Mouse (Mus musculus) heart, postnatal 36 days (tissue): Measurements from ENCODE around the gene Cacna2d3. TPM values are rescaled to one million over a fixed set of nuclear protein-coding genes. Genes with fewer than 3 reads are reported as not detected.

Source experiments
- DNase-seq, 2 experiments: peaks; one replicate each; pipeline ENCODE4 v3.0.0; 2021 to 2022
- intact Hi-C: fragments of 180-260 bp; cut with DNase I; formaldehyde crosslinking; loops from one replicate; pipeline ENCODE4 v1.15.1; 2025
- total RNA-seq, 2 experiments: library from RNA; stranded (reverse); gene quantifications; 2 replicates each; pipeline ENCODE4 v1.2.3; 2021

Cacna2d3 gene
- total RNA-seq, 2 experiments from 2014 or later: 0.47 to 1.2 TPM

DNA sequence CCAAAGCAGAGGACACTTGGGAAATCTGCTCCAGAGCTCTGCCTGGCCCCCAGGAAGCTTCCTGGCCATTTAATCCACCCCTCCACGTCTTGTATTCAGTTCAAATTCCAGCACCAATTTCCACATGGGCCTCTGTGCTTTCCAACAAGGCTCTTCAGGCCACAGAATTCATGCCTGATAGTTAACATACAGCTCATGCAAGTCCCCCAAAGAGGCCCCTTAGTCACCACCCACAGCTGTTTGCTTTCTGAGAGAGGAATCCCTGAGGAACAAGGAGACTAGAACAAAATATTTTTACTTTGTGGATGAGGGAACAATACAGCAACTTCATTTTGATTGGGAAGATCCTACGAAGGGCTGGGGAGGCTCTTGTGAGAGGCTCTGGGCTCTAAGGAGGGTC, 444.0 kb downstream of the Cacna2d3 start:
- intact Hi-C loops: loop anchor here (10.0 kb wide), 1 partner anchor 143 kb away; no protein-coding TSS in a partner anchor
- no peak for DNase-seq

GRCm38 (mm10) chr14:29273890-29274289, 447.8 kb downstream of the Cacna2d3 start:
- intact Hi-C loops: loop anchor here (10.0 kb wide), 1 partner anchor 139 kb away; no protein-coding TSS in a partner anchor
- DNase-seq: no peak

DNA sequence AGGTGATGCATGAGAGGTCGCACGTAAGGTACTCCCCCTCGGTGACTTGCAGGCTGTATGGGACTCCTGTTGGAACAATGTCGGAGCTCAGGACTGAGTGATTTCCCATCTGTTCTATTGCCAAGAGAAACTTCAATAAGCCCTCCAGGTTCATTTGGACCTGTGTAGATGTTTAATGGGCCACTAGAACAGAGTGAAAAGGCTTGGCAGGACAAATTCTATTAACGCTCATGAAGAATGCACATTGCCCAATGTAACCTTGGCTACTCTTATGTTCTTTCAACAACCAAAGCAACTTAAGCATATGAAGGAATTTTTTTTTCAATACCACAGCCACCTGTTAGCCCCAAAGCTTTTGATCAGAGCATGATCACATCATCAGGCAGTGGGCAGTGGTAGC, 451.1 kb downstream of the Cacna2d3 start:
- intact Hi-C loops: loop anchor here (10.0 kb wide), 1 partner anchor 136 kb away; no protein-coding TSS in a partner anchor

DNA sequence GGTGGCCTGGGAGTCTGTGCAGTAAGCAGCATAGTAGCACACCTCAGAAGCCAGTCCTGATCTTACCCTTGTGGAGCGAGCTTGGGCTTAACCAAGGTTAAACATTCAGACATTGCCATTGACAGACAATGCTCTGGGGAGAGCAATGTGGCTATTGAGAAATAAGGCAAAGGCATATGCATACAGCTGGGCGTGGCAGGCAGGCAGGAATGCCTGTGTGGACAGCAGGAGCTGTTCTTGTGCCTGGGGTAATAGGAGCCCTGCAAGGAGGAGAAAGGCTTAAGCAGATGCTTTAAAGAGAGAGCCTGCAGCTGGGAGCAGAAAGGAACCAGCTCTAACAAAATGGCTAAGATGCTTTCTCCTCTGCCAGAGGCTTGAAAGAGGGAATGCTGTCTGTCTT, 451.8 kb downstream of the Cacna2d3 start:
- intact Hi-C loops: loop anchor here (10.0 kb wide), 1 partner anchor 135 kb away; no protein-coding TSS in a partner anchor
- DNase-seq: no peak

More for the DNA sequence above, 451.1 kb downstream of the Cacna2d3 start:
- no peak for DNase-seq

- DNase-seq: no peak
- intact Hi-C loops: no loop called here
Observed at GRCm38 (mm10) chr14:29268609-29269008, 453.1 kb downstream of the Cacna2d3 start.

DNA sequence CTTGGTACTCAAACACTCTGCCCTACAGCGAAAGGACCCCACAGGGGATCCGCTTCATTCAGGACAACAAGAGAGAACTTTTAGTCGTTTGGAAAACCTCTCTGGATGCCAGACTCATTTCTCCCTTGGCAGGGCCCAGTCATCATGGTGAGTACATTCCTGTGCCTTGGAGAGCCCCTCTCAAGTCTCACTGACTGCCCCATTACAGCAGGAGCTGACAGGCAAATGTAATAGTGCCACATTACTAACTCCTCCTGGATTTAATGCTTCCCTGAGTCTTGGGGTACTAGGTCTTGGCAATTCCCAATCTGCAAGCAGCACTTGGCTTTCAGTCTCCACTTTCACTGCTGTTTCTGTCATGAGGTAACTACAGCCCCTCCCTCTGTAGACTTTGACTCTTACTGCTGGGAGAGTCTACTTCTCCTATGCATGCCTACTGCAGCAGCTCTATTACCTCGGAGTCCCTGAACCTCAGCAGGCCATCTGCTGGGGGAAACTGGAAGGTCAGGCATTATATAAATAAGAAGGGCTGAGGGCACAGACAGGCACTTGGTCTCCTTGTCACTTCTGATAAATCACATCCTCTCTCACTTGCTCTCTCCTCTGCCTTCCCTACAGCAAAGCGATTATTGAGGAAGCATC, 454.3 kb downstream of the Cacna2d3 start:
- DNase-seq: no peak
- intact Hi-C loops: no loop called here

DNA sequence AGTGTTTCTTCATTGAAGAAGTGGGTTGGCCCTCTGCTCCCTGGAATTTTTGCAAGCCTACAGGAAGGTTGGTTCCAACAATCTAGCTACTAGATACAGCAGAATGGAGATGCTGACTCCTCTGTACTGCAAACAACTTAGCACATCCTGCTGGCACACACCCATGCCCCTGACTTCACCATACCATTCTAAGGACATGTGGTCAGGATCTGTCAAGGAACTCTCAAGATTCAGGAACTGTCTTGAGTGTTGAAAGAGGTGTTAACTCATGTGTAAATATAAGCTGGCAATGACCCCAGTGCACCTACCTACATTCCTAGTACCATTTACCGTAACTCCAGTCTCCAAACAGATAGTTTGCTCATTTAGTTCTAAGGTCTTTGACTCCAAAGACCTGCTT, 461.0 kb downstream of the Cacna2d3 start:
- no peak for DNase-seq
- intact Hi-C loops: no loop called here

DNA sequence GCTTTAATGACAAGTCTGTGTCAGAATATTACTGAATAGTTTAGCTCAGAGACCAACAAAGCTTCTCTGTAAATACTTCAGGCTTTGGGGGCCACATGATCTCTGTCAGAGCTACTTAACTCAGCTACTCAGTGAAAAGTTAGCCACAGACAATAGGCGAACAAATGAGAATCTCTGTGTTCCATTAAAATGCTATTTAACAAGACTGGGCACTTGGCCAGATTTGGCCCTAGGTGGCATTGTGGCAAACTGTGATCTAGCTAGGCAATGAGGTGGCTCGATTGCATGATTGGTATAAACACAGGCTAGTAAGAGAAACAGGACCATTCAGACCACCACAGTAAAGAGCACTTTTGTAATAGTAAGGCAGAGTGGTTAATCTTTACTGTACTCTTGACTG, 478.1 kb downstream of the Cacna2d3 start:
- intact Hi-C loops: no loop called here
- no peak for DNase-seq

GRCm38 (mm10) chr14:29238446-29238845, 483.2 kb downstream of the Cacna2d3 start:
- intact Hi-C loops: no loop called here
- DNase-seq: no peak

- no peak for DNase-seq
- intact Hi-C loops: no loop called here
Observed at GRCm38 (mm10) chr14:29228976-29229716, 492.5 kb downstream of the Cacna2d3 start.

DNA sequence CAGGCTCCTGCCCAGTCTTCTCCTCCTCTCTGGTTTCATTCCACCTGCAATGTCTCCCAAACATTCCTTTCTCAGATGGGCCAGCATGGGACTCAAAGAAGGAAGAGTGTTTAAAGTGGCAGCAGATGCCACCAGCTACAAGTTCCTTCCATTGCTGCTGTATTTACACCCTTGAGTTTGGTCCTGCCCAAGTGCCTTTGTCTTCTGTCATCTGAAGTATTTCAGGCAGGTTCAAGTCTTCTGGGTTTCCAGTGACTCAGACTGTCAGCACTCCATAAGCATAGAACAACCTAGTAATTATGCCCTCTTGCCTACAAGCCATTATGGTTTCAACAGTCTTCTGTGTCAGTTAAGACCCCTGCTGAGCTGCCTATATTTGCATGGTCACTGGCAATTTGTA, 493.2 kb downstream of the Cacna2d3 start:
- no peak for DNase-seq
- intact Hi-C loops: no loop called here

- no peak for DNase-seq
- intact Hi-C loops: no loop called here
Observed at GRCm38 (mm10) chr14:29227959-29228358, 493.7 kb downstream of the Cacna2d3 start.

- intact Hi-C loops: no loop called here
- no peak for DNase-seq
Observed at GRCm38 (mm10) chr14:29225754-29226365, 495.8 kb downstream of the Cacna2d3 start.

- no peak for DNase-seq
- intact Hi-C loops: no loop called here
Observed at GRCm38 (mm10) chr14:29223012-29223411, 498.7 kb downstream of the Cacna2d3 start.

DNA sequence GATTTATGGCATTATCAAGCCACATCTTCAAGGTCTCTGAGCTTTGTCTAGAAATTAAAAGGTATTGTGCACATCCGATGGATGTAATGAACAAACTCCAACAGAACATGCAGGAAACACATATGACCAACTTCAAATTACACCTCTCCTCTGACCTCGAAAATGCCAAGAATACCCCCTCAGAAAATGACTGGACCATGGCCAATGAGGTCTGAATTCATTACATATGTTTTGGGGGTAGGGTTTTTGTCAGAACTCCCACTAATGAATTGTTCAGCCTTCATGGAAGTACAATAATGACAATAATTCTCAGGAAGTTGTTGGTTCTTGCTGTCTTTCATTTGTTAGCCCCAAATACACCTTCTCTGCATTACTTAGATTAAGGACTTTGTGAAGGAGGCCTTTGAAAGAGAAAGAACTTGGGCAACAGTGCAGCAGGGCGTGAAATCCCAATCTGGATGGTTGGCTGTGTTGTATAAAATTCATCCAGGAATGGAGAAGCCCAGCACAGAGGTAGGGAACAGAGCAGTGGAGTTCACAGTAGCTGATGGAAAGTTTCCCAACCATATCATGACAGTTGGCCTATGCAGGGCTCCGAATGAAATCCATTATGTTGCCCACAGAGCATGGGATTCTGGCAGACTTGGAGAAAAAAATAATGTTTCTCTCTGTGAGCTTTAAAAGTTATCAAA, 499.3 kb downstream of the Cacna2d3 start:
- no peak for DNase-seq
- intact Hi-C loops: no loop called here

GRCm38 (mm10) chr14:29216106-29216505, 505.6 kb downstream of the Cacna2d3 start:
- no peak for DNase-seq

GRCm38 (mm10) chr14:29204967-29205268, 516.7 kb downstream of the Cacna2d3 start:
- no peak for DNase-seq
- intact Hi-C loops: no loop called here

More at GRCm38 (mm10) chr14:29216106-29216505, 505.6 kb downstream of the Cacna2d3 start:
- intact Hi-C loops: no loop called here

DNA sequence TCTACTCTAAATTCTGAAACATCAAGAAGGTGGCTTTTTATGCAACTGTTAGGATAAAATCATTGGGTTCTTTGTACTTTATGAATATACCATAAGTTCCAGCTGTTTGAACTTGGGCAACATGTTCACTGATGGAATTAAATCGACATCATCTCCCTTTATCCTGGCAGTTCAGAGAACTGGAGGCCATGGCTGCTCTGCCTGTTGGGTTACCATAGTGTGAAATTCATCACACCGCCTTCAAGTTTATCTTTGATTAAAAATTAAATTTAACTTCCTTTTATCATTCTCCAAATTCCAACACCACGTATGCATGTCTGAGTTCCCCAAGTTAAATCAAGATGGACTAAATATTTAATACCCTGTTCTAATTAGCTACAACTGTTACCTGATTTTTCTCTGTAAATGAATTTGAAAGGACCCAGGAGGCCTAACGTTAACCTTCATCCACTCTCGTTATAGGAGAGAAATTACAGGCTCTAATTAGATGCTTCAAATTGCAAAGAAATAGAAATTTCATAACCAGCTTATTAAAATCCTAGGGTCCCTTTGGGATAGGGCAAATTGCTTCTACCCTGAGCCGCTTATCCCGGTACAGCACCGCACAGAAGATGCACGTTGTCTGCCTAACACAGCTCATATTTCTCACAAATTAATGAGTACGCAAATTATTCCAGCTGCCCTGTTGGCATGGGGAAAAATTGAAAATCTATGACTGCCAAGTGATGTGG, 517.3 kb downstream of the Cacna2d3 start:
- no peak for DNase-seq
- intact Hi-C loops: no loop called here

DNA sequence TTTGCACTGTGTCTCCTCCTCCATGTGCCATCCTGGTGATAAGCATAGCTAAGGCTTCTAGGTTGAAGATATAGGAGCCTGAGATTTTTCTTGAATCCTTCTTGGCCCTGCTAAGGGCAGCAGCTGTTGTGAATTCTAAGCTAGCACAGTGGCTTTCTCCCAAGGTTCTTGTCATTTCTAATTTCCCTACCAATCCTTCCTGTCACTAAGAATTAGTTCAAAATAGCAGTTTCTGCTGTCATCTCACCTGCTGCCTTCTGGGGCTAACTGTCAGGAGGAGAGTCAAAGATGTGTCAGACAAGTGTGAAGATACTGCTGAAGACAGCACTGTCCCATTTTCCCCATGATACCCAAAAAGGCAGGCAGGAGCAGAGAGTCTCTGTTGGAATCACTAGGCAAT, 525.5 kb downstream of the Cacna2d3 start:
- no peak for DNase-seq
- intact Hi-C loops: no loop called here

DNA sequence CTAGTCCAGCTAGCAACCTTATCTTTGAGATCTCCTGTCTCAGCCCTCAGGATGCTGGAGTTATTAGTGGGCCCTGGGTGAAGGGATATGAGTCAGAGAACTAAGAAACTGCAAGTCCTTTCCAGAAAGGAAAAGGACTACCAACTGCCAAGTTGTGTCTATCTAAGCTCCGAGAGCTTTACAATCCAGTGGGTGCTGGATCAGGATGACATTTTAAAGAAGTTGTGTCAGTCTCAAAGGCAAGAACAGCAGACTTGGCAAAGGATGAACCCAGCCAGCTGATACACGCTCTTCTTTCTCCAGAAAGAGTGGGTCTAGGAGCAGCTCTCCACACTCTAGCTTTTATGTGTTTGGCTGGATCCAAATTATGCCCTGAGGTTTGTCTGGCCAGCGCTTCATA, 530.2 kb downstream of the Cacna2d3 start:
- intact Hi-C loops: no loop called here
- no peak for DNase-seq
